Mouse (Mus musculus) heart, embryonic 11.5 days (tissue): ENCODE measurements around the gene Sh2d7. TPM values are rescaled to one million over a fixed set of nuclear protein-coding genes. Genes with fewer than 3 reads are reported as not detected.
"Not testable (repeated sequence)": the region's sequence is repeated elsewhere in the genome, so short reads cannot be mapped to it uniquely, and the experiment has no call there.

ENCODE experiments used
- ATAC-seq: fragments of 200-750 bp; cut with Nextera tagmentation; replicated peaks from 2 replicates; pipeline ENCODE4 v1.8.0; 2017; ENCODE audit warnings: moderate library complexity; ENCODE audit not compliant: insufficient number of reproducible peaks, low FRiP score, low TSS enrichment
- H3K27ac ChIP-seq: fragments of 300-500 bp; sonication (generic); 2 replicates; pipeline ENCODE4 v1.5.1; 2014; ENCODE audit warnings: mild to moderate bottlenecking, low read depth, low read length
- H3K27me3 ChIP-seq: fragments of 300-500 bp; sonication (generic); 2 replicates; pipeline ENCODE4 v1.6.1; 2014; ENCODE audit warnings: mild to moderate bottlenecking, low read length, mixed read lengths; ENCODE audit not compliant: control insufficient read depth, insufficient read depth
- H3K36me3 ChIP-seq: fragments of 300-500 bp; sonication (generic); 2 replicates; pipeline ENCODE4 v1.6.1; 2014; ENCODE audit warnings: mild to moderate bottlenecking, low read length, moderate library complexity, mixed read lengths; ENCODE audit not compliant: control insufficient read depth, insufficient read depth
- H3K4me1 ChIP-seq: fragments of 300-500 bp; sonication (generic); 2 replicates; pipeline ENCODE4 v1.6.1; 2014; ENCODE audit warnings: low read length; ENCODE audit not compliant: control insufficient read depth, insufficient read depth
- H3K4me2 ChIP-seq: fragments of 300-500 bp; sonication (generic); 2 replicates; pipeline ENCODE4 v1.6.1; 2014; ENCODE audit warnings: mild to moderate bottlenecking, moderate library complexity
- H3K4me3 ChIP-seq: fragments of 300-500 bp; sonication (generic); 2 replicates; pipeline ENCODE4 v1.5.1; 2014; ENCODE audit warnings: low read depth, low read length
- H3K9ac ChIP-seq: fragments of 300-500 bp; sonication (generic); 2 replicates; pipeline ENCODE4 v1.6.1; 2014; ENCODE audit warnings: mild to moderate bottlenecking, low read depth, low read length, moderate library complexity
- H3K9me3 ChIP-seq: fragments of 300-500 bp; sonication (generic); replicated peaks from 2 replicates; pipeline ENCODE4 v1.6.1; 2016; ENCODE audit warnings: low read length; ENCODE audit not compliant: control insufficient read depth
- WGBS: fragments of 180-500 bp; shearing (Covaris S2); extraction: QIAGEN DNeasy Blood & Tissue Kit; methylation state at CpG from one replicate; pipeline ENCODE4 v1.1.7; 2014; ENCODE audit not compliant: insufficient replicate concordance; 5-methylcytosine and 5-hydroxymethylcytosine counted together
- polyA plus RNA-seq: library from polyadenylated mRNA; unstranded; fragments of >200 nt; fragmentation: Nextera tagmentation; extraction: Ambion mirVana; gene quantifications from 2 replicates; pipeline ENCODE4 v1.2.1, GENCODE M21; 2014

Sh2d7 gene
- polyA plus RNA-seq, 1 experiment from 2014 or later, result not detected

DNA sequence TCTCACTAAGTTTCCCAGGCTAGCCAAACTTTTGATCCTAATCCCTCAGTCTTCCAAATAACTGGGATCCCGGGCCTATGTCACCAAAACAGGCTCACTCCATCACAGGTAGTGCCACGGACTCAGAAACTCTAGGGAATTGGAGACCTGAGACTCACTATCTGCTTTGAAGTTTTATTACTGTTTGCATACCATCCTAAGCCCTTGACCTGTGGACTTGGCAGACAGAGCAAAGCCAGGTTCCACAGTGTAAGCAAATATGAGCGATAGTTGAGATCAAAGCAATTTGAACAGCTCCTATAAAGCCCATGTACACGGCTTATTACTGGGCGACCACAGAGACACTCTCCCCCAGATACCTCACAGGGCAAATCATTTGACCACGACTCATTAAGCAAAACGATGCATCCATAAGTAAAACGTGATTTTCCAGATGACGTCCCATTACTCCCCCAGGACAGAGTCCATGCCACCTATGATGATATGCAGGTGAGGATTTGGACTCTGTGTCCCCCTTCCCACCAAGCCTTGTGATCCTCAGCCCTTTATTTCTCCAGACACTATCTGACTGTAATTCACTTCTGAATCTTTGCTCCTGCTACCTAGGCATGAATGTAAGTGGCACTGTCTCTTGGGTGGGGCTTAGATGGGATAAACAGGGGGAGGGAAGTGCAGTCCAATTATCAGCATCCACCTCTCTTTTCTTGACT, 32.5 kb downstream of the Sh2d7 start:
- Histone ChIP-seq H3K27ac (no peak overlapping the region), H3K9me3 (no peaks in the 10 kb centered on the region), H3K4me2 (no peak overlapping the region), H3K4me1 (no peaks in the 10 kb centered on the region), H3K36me3 (no peaks in the 10 kb centered on the region), H3K9ac (no peak overlapping the region), H3K27me3 (no peaks in the 10 kb centered on the region), H3K4me3 (no peak overlapping the region)
- WGBS, result 69% methylated on average over 9 of the region's 9 CpGs
- no peak for ATAC-seq

DNA sequence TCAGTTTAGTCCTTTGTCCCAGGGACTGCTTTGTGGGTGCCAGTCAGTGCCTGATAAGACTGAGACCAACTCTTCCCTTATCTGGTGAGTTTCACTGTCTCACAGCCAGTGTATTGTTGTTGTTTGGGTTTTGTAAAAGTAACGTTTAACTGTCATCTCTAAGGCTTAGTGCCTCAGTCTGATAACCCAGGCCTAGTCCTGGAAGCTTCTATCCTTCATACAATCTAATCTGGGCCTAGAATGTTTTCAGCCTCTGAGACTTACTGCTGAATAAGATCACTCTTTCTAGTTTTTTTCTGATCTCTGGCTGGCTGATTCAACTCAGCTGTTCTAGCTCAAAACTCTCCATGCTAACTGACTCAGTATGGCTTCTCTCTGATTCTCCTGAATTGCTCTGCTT, 44.9 kb downstream of the Sh2d7 start:
- H3K4me1 ChIP-seq, result peaks cover 11% of the 10 kb centered on the region
- H3K36me3 ChIP-seq, result no peaks in the 10 kb centered on the region
- no peak for ATAC-seq
- no peaks in the 10 kb centered on the region for H3K9me3 ChIP-seq
- H3K9ac ChIP-seq, result no peak overlapping the region
- H3K4me3 ChIP-seq, result no peak overlapping the region
- no peak overlapping the region for H3K27ac ChIP-seq
- 26% methylated on average over 1 of the region's 1 CpGs for WGBS
- H3K4me2 ChIP-seq, result no peak overlapping the region
- H3K27me3 ChIP-seq, result no peaks in the 10 kb centered on the region

DNA sequence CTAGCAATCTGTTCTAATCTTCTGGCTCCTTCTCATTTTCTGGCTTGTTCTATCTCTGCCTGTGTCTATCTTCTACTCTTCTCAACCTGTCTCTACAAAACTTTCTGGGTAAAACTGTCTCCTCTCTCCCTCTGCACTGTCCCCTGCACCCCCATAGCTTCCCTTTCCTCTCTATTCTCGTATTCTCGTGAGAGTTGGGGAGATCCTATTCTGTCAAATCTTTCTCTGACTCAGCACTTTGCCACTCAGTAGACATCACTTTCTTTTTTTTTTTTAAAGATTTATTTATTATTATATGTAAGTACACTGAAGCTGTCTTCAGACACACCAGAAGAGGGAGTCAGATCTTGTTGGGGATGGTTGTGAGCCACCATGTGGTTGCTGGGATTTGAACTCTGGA, 45.3 kb downstream of the Sh2d7 start:
- not testable (repeated sequence) for H3K36me3 ChIP-seq, H3K27ac ChIP-seq, H3K27me3 ChIP-seq, ATAC-seq, H3K9ac ChIP-seq, H3K4me2 ChIP-seq, H3K9me3 ChIP-seq, H3K4me3 ChIP-seq
- peaks cover 11% of the 10 kb centered on the region for H3K4me1 ChIP-seq
- WGBS, result 76% methylated on average over 2 of the region's 2 CpGs

DNA sequence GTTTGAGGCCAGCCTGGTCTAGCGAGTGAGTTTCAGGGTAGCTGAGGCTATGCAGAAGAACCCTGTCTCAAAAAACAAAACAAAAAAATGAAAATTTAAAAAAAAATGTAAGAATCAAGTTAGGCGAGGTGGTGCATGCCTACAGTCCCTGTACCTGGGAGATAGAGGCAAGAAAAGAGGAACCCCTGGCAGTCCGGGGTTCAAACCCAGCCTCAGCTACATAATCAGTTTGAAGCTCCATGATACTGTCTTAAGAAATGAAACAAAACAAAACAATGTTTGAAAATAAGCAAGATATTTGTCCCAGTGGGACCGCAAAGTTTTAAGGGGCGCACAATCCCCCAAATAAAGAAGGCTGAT, 47.0 kb downstream of the Sh2d7 start:
- peak overlapping the region; percentile 61 for H3K9ac ChIP-seq
- peaks cover 11% of the 10 kb centered on the region for H3K4me1 ChIP-seq
- no peaks in the 10 kb centered on the region for H3K27me3 ChIP-seq
- ATAC-seq, result no peak
- peak overlapping the region; percentile 98 for H3K4me3 ChIP-seq
- H3K9me3 ChIP-seq, result no peaks in the 10 kb centered on the region
- WGBS, result 34% methylated on average over 5 of the region's 5 CpGs
- H3K4me2 ChIP-seq, result peak overlapping the region; percentile 69
- no peak overlapping the region for H3K27ac ChIP-seq
- peaks cover 3% of the 10 kb centered on the region for H3K36me3 ChIP-seq

DNA sequence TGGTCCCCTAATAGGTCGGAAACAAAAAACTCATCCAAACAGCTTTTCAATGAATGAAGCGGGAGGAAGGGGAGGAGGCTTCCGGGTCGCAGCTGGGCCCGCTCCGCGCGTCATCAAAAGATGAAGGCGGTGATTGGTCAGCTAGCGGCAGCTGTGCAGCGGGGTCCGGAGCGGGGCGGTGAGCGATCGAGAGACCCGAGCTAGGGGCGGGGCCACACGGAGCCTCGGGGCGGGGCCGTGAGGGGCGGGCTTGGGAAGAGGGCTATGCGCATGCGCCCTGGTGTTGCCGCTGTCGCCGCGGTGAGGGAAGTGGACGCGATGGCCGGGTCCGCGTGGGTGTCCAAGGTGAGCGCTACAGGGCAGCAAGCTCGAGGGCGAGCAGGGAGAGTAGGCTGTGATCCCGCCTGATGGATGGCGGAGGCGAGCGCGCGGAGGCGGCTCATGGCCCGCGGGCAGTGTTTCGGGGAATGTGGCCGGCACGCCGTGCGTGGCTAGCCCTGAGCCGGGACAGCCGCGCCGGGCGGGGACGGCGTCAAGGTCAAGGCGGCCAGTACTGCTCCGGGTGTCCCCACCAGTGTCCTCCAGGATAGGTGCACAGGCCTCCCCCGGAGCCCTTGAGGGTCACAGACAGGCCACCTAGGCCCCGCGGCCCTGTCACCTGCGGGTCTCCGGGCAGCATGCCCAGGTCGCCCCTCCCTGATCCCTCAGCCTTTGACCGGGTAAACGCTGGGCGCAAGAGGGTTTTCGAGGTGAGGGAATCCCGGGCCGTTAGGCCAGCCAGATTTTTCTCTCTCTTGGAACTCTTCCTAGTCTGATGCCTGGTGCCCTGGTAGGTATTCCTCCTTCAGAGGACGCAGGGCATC, 47.6 kb downstream of the Sh2d7 start, which contains the start of gene Idh3a:
Gene Idh3a, plus strand, starts transcription at position 136 of the 863 bp plus-strand sequence.
- no peaks in the 10 kb centered on the region for H3K27me3 ChIP-seq
- H3K9ac ChIP-seq, result peak within 1 kb of the TSS; percentile 96
- H3K4me1 ChIP-seq, result peaks cover 11% of the 10 kb centered on the region
- H3K4me2 ChIP-seq, result peak within 1 kb of the TSS; percentile 75
- peaks cover 4% of the 10 kb centered on the region for H3K36me3 ChIP-seq
- H3K4me3 ChIP-seq, result peak within 1 kb of the TSS; percentile 98
- under 1% methylated on average over 59 of the region's 73 CpGs for whole genome bisulfite sequencing
- no peaks in the 10 kb centered on the region for H3K9me3 ChIP-seq
- ATAC-seq, result peak; percentile 99
- H3K27ac ChIP-seq, result peak within 1 kb of the TSS; percentile 76

DNA sequence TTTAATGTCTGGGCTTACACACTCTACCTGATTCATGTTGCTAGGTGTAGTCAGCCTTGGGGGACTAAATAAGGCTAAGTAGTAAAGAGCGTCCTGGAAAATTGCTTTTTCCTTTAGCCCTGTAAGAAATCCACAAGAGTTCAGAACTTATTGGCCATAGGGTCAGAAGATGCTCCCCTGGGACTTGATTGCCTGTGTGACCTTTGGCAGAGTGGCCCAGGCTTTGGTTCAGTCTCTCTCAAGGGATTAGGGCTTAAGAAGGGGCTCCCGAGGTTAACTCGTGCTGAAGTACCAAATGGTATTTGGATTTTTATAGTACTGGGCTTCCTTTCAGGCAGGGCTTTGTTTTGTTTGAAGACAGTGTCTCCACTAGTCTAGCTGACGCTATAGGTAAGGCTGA, 49.1 kb downstream of the Sh2d7 start:
- peak overlapping the region; percentile 75 for H3K4me2 ChIP-seq
- H3K36me3 ChIP-seq, result peaks cover 8% of the 10 kb centered on the region
- no peak overlapping the region for H3K27ac ChIP-seq
- peaks cover 11% of the 10 kb centered on the region for H3K4me1 ChIP-seq
- ATAC-seq, result no peak
- H3K27me3 ChIP-seq, result no peaks in the 10 kb centered on the region
- 60% methylated on average over 4 of the region's 4 CpGs for WGBS
- H3K9ac ChIP-seq, result peak overlapping the region; percentile 96
- H3K4me3 ChIP-seq, result peak overlapping the region; percentile 98
- no peaks in the 10 kb centered on the region for H3K9me3 ChIP-seq

DNA sequence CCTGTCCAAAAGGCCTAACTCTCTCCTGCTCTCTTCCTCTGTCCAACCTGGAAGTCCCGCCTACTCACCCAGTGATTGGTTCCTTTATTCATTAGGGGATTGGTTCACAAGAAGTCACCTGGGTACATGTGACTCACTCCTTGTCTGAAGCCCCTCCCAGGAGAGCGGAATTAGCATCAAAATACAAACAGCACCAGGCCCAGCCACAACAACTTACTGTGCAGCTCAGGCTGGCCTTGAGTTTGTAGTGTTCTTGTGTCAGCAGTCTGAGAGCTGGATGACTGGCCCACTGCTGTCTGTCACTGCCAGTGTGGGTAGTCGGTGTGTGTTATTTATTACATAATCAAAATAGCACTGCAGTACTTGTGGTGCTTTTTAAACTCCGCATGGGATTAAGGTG, 54.9 kb downstream of the Sh2d7 start:
- not testable (repeated sequence) for ATAC-seq, H3K4me2 ChIP-seq, H3K9me3 ChIP-seq, H3K27ac ChIP-seq, H3K9ac ChIP-seq, H3K4me3 ChIP-seq, H3K27me3 ChIP-seq
- peaks cover 31% of the 10 kb centered on the region for H3K36me3 ChIP-seq
- WGBS, result 90% methylated on average over 4 of the region's 4 CpGs
- H3K4me1 ChIP-seq, result peaks cover 15% of the 10 kb centered on the region; the same call in 1 of the 2 replicates
